Mouse (Mus musculus) embryonic fibroblast, embryonic 13.5 days (primary cell): ENCODE measurements at regions not wholly inside any gene's neighbourhood (a gene's known extent, or its start where the extent isn't known, plus 50 kb on each side); places are given as distances from the start of the nearest gene placed in this dataset.

Source experiments
- CTCF ChIP-seq: IDR thresholded peaks from 2 replicates; pipeline ENCODE4 v1.5.1; 2011; ENCODE audit warnings: mild to moderate bottlenecking, control low read depth, low read length, moderate library complexity, borderline replicate concordance; ENCODE audit not compliant: insufficient read depth
- POLR2A ChIP-seq: IDR thresholded peaks from 2 replicates; pipeline ENCODE4 v1.6.1; 2011; ENCODE audit warnings: low read depth, mild to moderate bottlenecking, control low read depth, low read length, moderate library complexity

GRCm38 (mm10) chr6:93230450-93230849, 287.2 kb upstream of the Adamts9 start:
- TF ChIP-seq CTCF (no peak), POLR2A (no peak)
